Mouse (Mus musculus) heart, postnatal 0 days (tissue): ENCODE measurements around the gene Tmem182. TPM values are rescaled to one million over a fixed set of nuclear protein-coding genes. Genes with fewer than 3 reads are reported as not detected.

ENCODE experiments used
- ATAC-seq: fragments of 200-750 bp; cut with Nextera tagmentation; 2 replicates; pipeline ENCODE4 v1.8.0; 2017; ENCODE audit warnings: low read depth, moderate number of reproducible peaks, moderate library complexity; ENCODE audit not compliant: insufficient read depth
- DNase-seq: peaks from one replicate; pipeline ENCODE4 v3.0.0-alpha.2; 2016; ENCODE audit warnings: low spot score
- H3K27ac ChIP-seq: fragments of 300-500 bp; sonication (generic); 2 replicates; pipeline ENCODE4 v1.5.1; 2014; ENCODE audit warnings: low read depth, mild to moderate bottlenecking
- H3K27me3 ChIP-seq: fragments of 300-500 bp; sonication (generic); 2 replicates; pipeline ENCODE4 v1.6.1; 2014; ENCODE audit warnings: low read length, mixed read lengths; ENCODE audit not compliant: control insufficient read depth, insufficient read depth
- H3K36me3 ChIP-seq: fragments of 300-500 bp; sonication (generic); replicated peaks from 2 replicates; pipeline ENCODE4 v1.6.1; 2014; ENCODE audit warnings: low read length, mixed read lengths; ENCODE audit not compliant: control insufficient read depth, insufficient read depth
- H3K4me1 ChIP-seq: fragments of 300-500 bp; sonication (generic); 2 replicates; pipeline ENCODE4 v1.6.1; 2014; ENCODE audit warnings: antibody characterized with exemption; ENCODE audit not compliant: control insufficient read depth, insufficient read depth
- H3K4me2 ChIP-seq: fragments of 300-500 bp; sonication (generic); 2 replicates; pipeline ENCODE4 v1.6.1; 2014; ENCODE audit warnings: low read depth, mild to moderate bottlenecking, low read length, moderate library complexity
- H3K4me3 ChIP-seq: fragments of 300-500 bp; sonication (generic); 2 replicates; pipeline ENCODE4 v1.5.1; 2014; ENCODE audit warnings: low read depth, low read length
- H3K9ac ChIP-seq: fragments of 300-500 bp; sonication (generic); replicated peaks from 2 replicates; pipeline ENCODE4 v1.6.1; 2014; ENCODE audit warnings: low read depth, low read length, mixed read lengths
- H3K9me3 ChIP-seq: fragments of 300-500 bp; sonication (generic); replicated peaks from 2 replicates; pipeline ENCODE4 v1.6.1; 2016; ENCODE audit warnings: low read length; ENCODE audit not compliant: control insufficient read depth
- CTCF ChIP-seq: IDR thresholded peaks from 2 replicates; pipeline ENCODE4 v1.5.1; 2016; ENCODE audit warnings: antibody characterized with exemption, control low read depth, low read depth
- EP300 ChIP-seq: IDR thresholded peaks from 2 replicates; pipeline ENCODE4 v1.6.1; 2016; ENCODE audit warnings: antibody characterized with exemption, low read depth
- WGBS: fragments of 180-500 bp; shearing (Covaris S2); extraction: QIAGEN DNeasy Blood & Tissue Kit; methylation state at CpG from one replicate; pipeline ENCODE4 v1.1.7; 2014; 5-methylcytosine and 5-hydroxymethylcytosine counted together
- polyA plus RNA-seq: library from polyadenylated mRNA; unstranded; fragments of >200 nt; fragmentation: Nextera tagmentation; extraction: Ambion mirVana; gene quantifications from 2 replicates; pipeline ENCODE4 v1.2.1, GENCODE M21; 2015
- total RNA-seq: library from RNA; depleted of rRNA; stranded (reverse); fragments of >200 nt; gene quantifications from 2 replicates; pipeline ENCODE4 v1.2.3, GENCODE M21; 2014; ENCODE audit warnings: low replicate concordance

The Tmem182 gene
- total and polyA plus RNA-seq, 2 experiments from 2014 or later = 102 to 125 TPM

DNA sequence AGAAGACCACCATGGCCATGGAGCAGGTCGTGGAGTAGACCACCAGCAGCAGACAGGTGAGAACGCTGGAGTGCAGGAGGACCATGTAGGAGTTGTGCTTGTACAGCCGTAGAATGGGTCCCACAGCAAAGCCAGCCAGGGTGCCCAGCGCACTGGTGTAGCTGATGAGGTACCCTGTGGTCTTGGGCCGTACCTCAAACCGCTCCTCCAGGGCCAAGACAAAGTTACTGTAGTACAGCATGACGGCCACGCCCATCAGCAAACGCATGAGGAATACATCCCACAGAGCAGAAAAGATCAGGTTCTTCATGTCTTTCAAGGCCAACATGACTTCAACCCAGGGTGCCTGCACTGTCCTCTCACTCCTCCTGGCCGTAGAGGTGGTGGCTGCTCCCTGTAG is 31.4 kb upstream of the Tmem182 start:
- Histone ChIP-seq H3K4me3 (no peak overlapping the region), H3K27me3 (no peaks in the 10 kb centered on the region), H3K27ac (no peak overlapping the region), H3K4me1 (no peaks in the 10 kb centered on the region), H3K9ac (no peak overlapping the region), H3K9me3 (peaks cover 7% of the 10 kb centered on the region), H3K4me2 (no peak overlapping the region), H3K36me3 (peaks cover 21% of the 10 kb centered on the region)
- 92% methylated on average over 10 of the region's 10 CpGs for WGBS
- TF ChIP-seq CTCF (no peak), EP300 (no peak)
- DNase-seq = no peak
- no peak for ATAC-seq

DNA sequence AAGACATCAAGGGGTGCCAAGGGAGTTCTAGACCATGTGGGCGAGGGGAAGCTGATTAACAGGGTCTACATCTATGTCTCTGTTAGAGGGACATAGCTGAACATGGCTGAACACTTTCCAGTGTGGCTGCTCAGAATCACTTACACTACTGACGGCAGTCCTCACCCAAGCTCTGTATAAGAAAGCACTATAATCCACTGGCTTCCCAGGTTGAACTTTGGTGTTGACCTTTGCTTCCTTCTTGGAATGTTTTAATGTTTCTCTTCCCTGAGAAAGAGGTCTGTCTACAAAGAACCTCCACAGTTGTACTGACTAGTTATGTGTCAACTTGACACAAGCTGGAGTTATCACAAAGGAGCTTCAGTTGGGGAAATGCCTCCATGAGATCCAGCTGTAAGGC is 29.3 kb upstream of the Tmem182 start:
- no peak for ATAC-seq
- WGBS = 70% methylated on average over 2 of the region's 2 CpGs
- no peak overlapping the region for H3K4me3 ChIP-seq

DNA sequence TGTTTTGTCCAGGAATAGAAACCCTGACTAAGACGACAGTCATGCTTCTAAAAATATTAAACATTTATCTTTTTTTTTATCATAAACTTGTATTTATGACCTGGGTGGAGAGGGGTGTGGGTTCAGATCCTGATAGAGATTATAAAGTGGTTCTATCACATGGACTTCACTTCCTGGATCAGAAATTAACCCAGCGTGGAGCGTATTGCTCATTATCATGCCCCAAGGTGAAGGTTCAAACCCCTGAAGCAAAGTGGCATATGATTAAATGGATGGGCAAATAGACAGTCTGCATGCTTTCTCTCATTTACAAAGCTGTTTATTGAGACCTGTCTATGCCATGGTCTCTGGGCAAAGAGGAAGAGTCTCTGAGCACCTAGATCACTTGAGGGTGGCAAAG is 28.6 kb upstream of the Tmem182 start:
- 75% methylated on average over 3 of the region's 3 CpGs for WGBS
- Histone ChIP-seq H3K4me2 (no peak overlapping the region), H3K27me3 (no peaks in the 10 kb centered on the region), H3K27ac (no peak overlapping the region), H3K9ac (no peak overlapping the region), H3K4me1 (no peaks in the 10 kb centered on the region), H3K4me3 (no peak overlapping the region), H3K9me3 (peaks cover 12% of the 10 kb centered on the region), H3K36me3 (peaks cover 38% of the 10 kb centered on the region)
- DNase-seq = no peak
- no peak for TF ChIP-seq EP300
- no peak for TF ChIP-seq CTCF
- ATAC-seq = no peak

More for the DNA sequence above, 29.3 kb upstream of the Tmem182 start:
- Histone ChIP-seq H3K27me3 (no peaks in the 10 kb centered on the region), H3K4me2 (no peak overlapping the region), H3K9me3 (peaks cover 12% of the 10 kb centered on the region), H3K36me3 (peaks cover 38% of the 10 kb centered on the region), H3K4me1 (no peaks in the 10 kb centered on the region), H3K9ac (no peak overlapping the region), H3K27ac (no peak overlapping the region)
- TF ChIP-seq CTCF (no peak), EP300 (no peak)
- DNase-seq = no peak

DNA sequence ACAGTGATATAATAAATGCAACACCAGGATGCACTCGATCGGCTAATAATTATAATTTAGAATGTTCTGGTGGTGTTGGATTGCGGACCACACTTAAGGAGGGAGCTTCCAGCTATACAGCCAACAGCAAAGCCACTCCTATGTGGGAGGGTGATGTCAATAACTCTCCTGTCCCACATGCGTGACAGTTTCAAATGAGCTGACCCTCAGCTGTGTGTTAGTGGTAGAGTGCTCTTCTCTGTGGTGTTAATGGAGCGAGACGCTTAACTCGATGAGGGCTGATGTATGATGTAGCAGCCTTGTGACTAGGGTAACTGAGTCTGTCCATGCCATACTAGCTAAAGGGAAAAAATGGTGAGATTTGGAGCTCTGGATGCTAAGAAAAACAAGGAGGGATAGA is 22.0 kb upstream of the Tmem182 start:
- ATAC-seq = no peak
- Histone ChIP-seq H3K27ac (no peak overlapping the region), H3K36me3 (peaks cover 22% of the 10 kb centered on the region), H3K4me2 (no peak overlapping the region), H3K9ac (no peak overlapping the region), H3K27me3 (no peaks in the 10 kb centered on the region), H3K4me3 (no peak overlapping the region), H3K9me3 (peaks cover 11% of the 10 kb centered on the region), H3K4me1 (no peaks in the 10 kb centered on the region)
- 93% methylated on average over 7 of the region's 7 CpGs for WGBS
- TF ChIP-seq CTCF (no peak), EP300 (no peak)
- DNase-seq = no peak

DNA sequence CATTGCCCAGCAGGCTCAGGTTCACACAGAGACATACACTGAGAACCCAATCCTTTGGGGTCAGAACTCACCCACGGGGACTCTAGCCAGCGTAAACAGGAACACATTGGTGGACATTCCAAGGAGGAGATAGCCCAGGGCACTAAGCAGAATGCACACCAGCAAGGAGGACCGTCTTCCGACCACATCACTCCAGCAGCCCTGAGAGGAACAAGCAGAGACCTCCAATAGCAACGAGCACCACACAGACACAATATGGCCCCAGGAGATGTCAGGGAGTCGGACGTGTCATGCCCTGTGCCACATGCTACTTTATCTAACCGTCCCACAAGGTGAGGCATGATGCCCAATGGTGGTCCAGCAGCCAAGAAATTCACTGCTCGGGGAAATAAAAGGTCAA is 21.1 kb upstream of the Tmem182 start:
- Histone ChIP-seq H3K27me3 (no peaks in the 10 kb centered on the region), H3K9ac (no peak overlapping the region), H3K4me3 (no peak overlapping the region), H3K36me3 (peaks cover 14% of the 10 kb centered on the region), H3K4me1 (no peaks in the 10 kb centered on the region), H3K4me2 (no peak overlapping the region), H3K9me3 (peaks cover 2% of the 10 kb centered on the region), H3K27ac (no peak overlapping the region)
- TF ChIP-seq EP300 (no peak), CTCF (no peak)
- ATAC-seq = no peak
- WGBS = 85% methylated on average over 9 of the region's 9 CpGs
- no peak for DNase-seq

DNA sequence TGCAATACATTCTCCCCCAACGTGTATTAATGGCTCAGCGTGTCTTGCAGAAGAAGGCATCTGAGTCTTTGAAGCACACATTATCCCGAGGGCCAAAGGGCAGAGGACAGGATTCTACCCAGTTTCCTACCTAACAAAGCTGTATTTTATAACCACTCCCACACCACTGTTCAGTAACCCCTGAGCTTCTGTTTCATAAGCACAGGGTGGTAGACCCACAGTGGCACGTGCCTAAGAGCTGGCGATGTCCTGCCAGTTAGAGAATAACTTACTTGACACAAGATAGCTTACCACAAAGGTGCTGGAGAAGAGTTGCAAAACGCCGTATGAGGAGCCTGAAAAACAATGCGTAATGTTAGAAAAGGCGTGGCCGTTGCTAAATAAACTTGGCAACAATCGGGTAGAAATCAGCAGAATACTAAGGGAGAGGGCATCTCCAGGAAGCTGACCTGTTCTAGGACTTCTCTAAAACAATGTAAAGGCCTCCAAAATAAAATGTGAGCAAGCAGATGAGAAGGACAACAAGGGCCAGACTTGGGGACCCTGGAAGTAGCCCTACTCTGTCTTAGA is 19.4 kb upstream of the Tmem182 start:
- no peaks in the 10 kb centered on the region for H3K4me1 ChIP-seq
- no peak for ATAC-seq

More for the DNA sequence above, 19.4 kb upstream of the Tmem182 start:
- 81% methylated on average over 11 of the region's 11 CpGs for WGBS
- no peaks in the 10 kb centered on the region for H3K27me3 ChIP-seq
- H3K9me3 ChIP-seq = no peaks in the 10 kb centered on the region
- DNase-seq = no peak
- H3K36me3 ChIP-seq = no peaks in the 10 kb centered on the region; the same call in 1 of the 2 replicates
- H3K27ac ChIP-seq = no peak overlapping the region
- no peak overlapping the region for H3K4me3 ChIP-seq
- TF ChIP-seq EP300 = no peak
- TF ChIP-seq CTCF = no peak
- no peak overlapping the region for H3K4me2 ChIP-seq
- H3K9ac ChIP-seq = no peak overlapping the region
